ENCODE assay signal across 34 mouse cellular contexts in genomic region chr8:107062613-107063012, GRCm38 (mm10). TPM values are rescaled to one million over a fixed set of nuclear protein-coding genes. Genes with fewer than 3 reads are reported as not detected.
"Had no signal": no experiment of that assay in that cellular context is flagged by ENCODE, and none has a peak within 500 bp of the region (broad histone marks: within the 10 kb centered on the region; RNA-seq: fewer than 3 reads in every experiment).

No protein-coding gene starts in this region.

- DNase-seq: gastrocnemius, adult 2 months; gastrocnemius, postnatal 10 days; gastrocnemius, postnatal 25 days; heart, adult 11 months; heart, adult 2 months; heart, postnatal 14 days; heart, postnatal 36 days; kidney, adult 18-20 months; kidney, adult 8-10 months; kidney, postnatal 10 days; kidney, postnatal 25 days; kidney, postnatal 4 days; liver had no signal

- H3K27ac ChIP-seq: gastrocnemius, adult 2 months; heart, adult 2 months; heart, embryonic 13.5 days; heart, embryonic 15.5 days; hindbrain, embryonic 12.5 days; hindbrain, embryonic 14.5 days; intestine, embryonic 15.5 days; layer of hippocampus, adult 2 months; left cerebral cortex, adult 2 months; limb, embryonic 10.5 days; limb, embryonic 12.5 days had no signal

- H3K9me3 ChIP-seq: heart, embryonic 13.5 days; heart, embryonic 15.5 days; hindbrain, embryonic 12.5 days; intestine, embryonic 15.5 days; limb, embryonic 10.5 days; limb, embryonic 12.5 days had no signal

- H3K27me3 ChIP-seq: heart, embryonic 13.5 days; heart, embryonic 15.5 days; hindbrain, embryonic 12.5 days; intestine, embryonic 15.5 days; limb, embryonic 12.5 days had no signal

- ATAC-seq: hindbrain, embryonic 16.5 days; inflammation-experienced regulatory T-cells, adult 6 months; intestine, embryonic 15.5 days; intestine, postnatal 0 days had no signal

- H3K4me2 ChIP-seq: heart, embryonic 11.5 days; heart, embryonic 13.5 days; heart, embryonic 15.5 days; hindbrain, embryonic 12.5 days; hindbrain, embryonic 14.5 days; intestine, embryonic 15.5 days; limb, embryonic 12.5 days had no signal

- H3K4me3 ChIP-seq: gastrocnemius, adult 2 months; heart, adult 2 months; heart, embryonic 13.5 days; heart, embryonic 15.5 days; hindbrain, embryonic 12.5 days; intestine, embryonic 15.5 days; layer of hippocampus, adult 2 months; left cerebral cortex, adult 2 months; limb, embryonic 10.5 days; limb, embryonic 12.5 days had no signal

- H3K9ac ChIP-seq: heart, embryonic 13.5 days; heart, embryonic 15.5 days; hindbrain, embryonic 12.5 days; hindbrain, embryonic 14.5 days; intestine, embryonic 15.5 days; limb, embryonic 12.5 days had no signal

RNA-seq across cellular contexts. Expression of gene Tmed6, which starts 2.8 kb away (rescaled TPM):
- total RNA-seq: gastrocnemius, adult 2 months; gastrocnemius, postnatal 10 days; gastrocnemius, postnatal 25 days; heart, adult 2 months; heart, postnatal 14 days; heart, postnatal 36 days; hematopoietic stem cell, adult 5-6 weeks; layer of hippocampus, postnatal 10 days; layer of hippocampus, postnatal 25 days; left cerebral cortex, adult 2 months; left cerebral cortex, postnatal 14 days; left cerebral cortex, postnatal 36 days had no signal
- polyA plus RNA-seq: frontal cortex, adult 2 months; heart, adult 2 months; heart, embryonic 11.5 days; heart, embryonic 13.5 days; heart, embryonic 15.5 days; heart, postnatal 0 days; hindbrain, embryonic 12.5 days; hindbrain, embryonic 14.5 days; hindbrain, embryonic 16.5 days; limb, embryonic 12.5 days; limb, embryonic 14.5 days had no signal
